Mouse (Mus musculus) liver, embryonic 16.5 days (tissue): ENCODE results near the gene Krtap2-4. TPM values are rescaled to one million over a fixed set of nuclear protein-coding genes. Genes with fewer than 3 reads are reported as not detected.

Experiments
- ATAC-seq: fragments of 200-750 bp; cut with Nextera tagmentation; 2 replicates; pipeline ENCODE4 v1.8.0; 2017; ENCODE audit warnings: low read depth, mild to moderate bottlenecking, moderate number of reproducible peaks, moderate library complexity
- H3K27ac ChIP-seq: fragments of 300-500 bp; sonication (generic); 2 replicates; pipeline ENCODE4 v1.5.1; 2014; ENCODE audit warnings: mild to moderate bottlenecking, low read length
- H3K27me3 ChIP-seq: fragments of 300-500 bp; sonication (generic); 2 replicates; pipeline ENCODE4 v1.6.1; 2014; ENCODE audit warnings: low read depth, low read length, mixed read lengths; ENCODE audit not compliant: control insufficient read depth, insufficient read depth
- H3K36me3 ChIP-seq: fragments of 300-500 bp; sonication (generic); 2 replicates; pipeline ENCODE4 v1.6.1; 2014; ENCODE audit warnings: mild to moderate bottlenecking; ENCODE audit not compliant: control insufficient read depth, insufficient read depth
- H3K4me1 ChIP-seq: fragments of 300-500 bp; sonication (generic); 2 replicates; pipeline ENCODE4 v1.6.1; 2014; ENCODE audit warnings: low read depth, low read length, mixed read lengths; ENCODE audit not compliant: control insufficient read depth
- H3K4me2 ChIP-seq: fragments of 300-500 bp; sonication (generic); 2 replicates; pipeline ENCODE4 v1.6.1; 2014; ENCODE audit warnings: low read depth, low read length, mixed read lengths
- H3K4me3 ChIP-seq: fragments of 300-500 bp; sonication (generic); 2 replicates; pipeline ENCODE4 v1.5.1; 2014; ENCODE audit warnings: low read depth, mild to moderate bottlenecking, low read length
- H3K9ac ChIP-seq: fragments of 300-500 bp; sonication (generic); 2 replicates; pipeline ENCODE4 v1.6.1; 2014; ENCODE audit warnings: low read depth, low read length
- H3K9me3 ChIP-seq: fragments of 300-500 bp; sonication (generic); replicated peaks from 2 replicates; pipeline ENCODE4 v1.6.1; 2016; ENCODE audit warnings: low read length; ENCODE audit not compliant: control insufficient read depth
- WGBS: fragments of 180-500 bp; shearing (Covaris S2); extraction: QIAGEN DNeasy Blood & Tissue Kit; methylation state at CpG from one replicate; pipeline ENCODE4 v1.1.7; 2014; ENCODE audit not compliant: insufficient replicate concordance; 5-methylcytosine and 5-hydroxymethylcytosine counted together
- polyA plus RNA-seq: library from polyadenylated mRNA; unstranded; fragments of >200 nt; fragmentation: Nextera tagmentation; extraction: Ambion mirVana; gene quantifications from 2 replicates; pipeline ENCODE4 v1.2.1, GENCODE M21; 2015

Krtap2-4 gene
- polyA plus RNA-seq, 1 experiment from 2014 or later = not detected

GRCm38 (mm10) chr11:99573164-99573563, 41.5 kb downstream of the Krtap2-4 start:
- ATAC-seq = no peak
- Histone ChIP-seq H3K27me3 (no peaks in the 10 kb centered on the region), H3K36me3 (no peaks in the 10 kb centered on the region), H3K4me1 (no peaks in the 10 kb centered on the region), H3K9ac (no peak overlapping the region), H3K9me3 (no peaks in the 10 kb centered on the region), H3K4me3 (no peak overlapping the region), H3K4me2 (no peak overlapping the region), H3K27ac (no peak overlapping the region)
- WGBS = 47% methylated on average over 4 of the region's 4 CpGs

DNA sequence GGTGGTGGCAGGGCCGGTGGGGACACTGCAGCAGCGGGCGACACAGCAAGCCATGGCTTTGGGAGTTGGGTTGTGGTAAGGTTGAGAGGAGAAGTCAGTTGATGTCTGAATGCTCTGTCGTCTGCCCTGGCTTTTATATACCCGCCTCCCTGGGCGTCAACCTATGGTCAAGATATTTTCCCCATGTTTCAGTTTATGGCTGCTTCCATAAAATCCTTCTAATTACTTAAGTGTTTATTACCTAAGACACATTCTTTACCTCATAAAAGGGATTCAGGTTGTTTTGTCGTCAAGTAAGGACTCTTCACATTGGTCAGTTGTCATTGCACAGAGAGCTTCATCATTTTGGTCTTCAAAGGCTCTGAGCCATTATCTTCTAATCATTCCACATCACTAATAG, 48.1 kb downstream of the Krtap2-4 start, which contains the start of gene Krtap3-1:
Gene Krtap3-1 (minus strand): TSS at position 101 of the 400 bp plus-strand sequence.
- ATAC-seq = no peak
- Histone ChIP-seq H3K9me3 (no peaks in the 10 kb centered on the region), H3K36me3 (no peaks in the 10 kb centered on the region), H3K4me2 (no peak within 1 kb of the TSS), H3K27me3 (no peaks in the 10 kb centered on the region), H3K4me3 (no peak within 1 kb of the TSS), H3K27ac (no peak within 1 kb of the TSS), H3K9ac (no peak within 1 kb of the TSS), H3K4me1 (no peaks in the 10 kb centered on the region)
- WGBS = 82% methylated on average over 7 of the region's 7 CpGs

Other genes starting within 250 kb of the Krtap2-4 start
- gene Krt28, start 239.9 kb downstream of the Krtap2-4 start, polyA plus RNA-seq = 0.06 TPM in 1 of 2 replicates, not detected in the other
- gene Krt10, start 225.5 kb downstream of the Krtap2-4 start, polyA plus RNA-seq = 2.9 and 3.0 TPM in 2 replicates
- gene Krt12, start 192.6 kb downstream of the Krtap2-4 start, polyA plus RNA-seq = 0.05 TPM in 1 of 2 replicates, not detected in the other
- gene Krt20, start 176.7 kb downstream of the Krtap2-4 start, polyA plus RNA-seq = 33.8 and 34.8 TPM in 2 replicates
- gene Krt23, start 121.7 kb downstream of the Krtap2-4 start, polyA plus RNA-seq = 1.4 and 1.5 TPM in 2 replicates
- not detected in 2 replicates for gene Krt39, start 93.5 kb downstream of the Krtap2-4 start, polyA plus RNA-seq
- not detected in 2 replicates for gene Krt40, start 71.7 kb downstream of the Krtap2-4 start, polyA plus RNA-seq
- not detected in 2 replicates for gene Krtap3-3, start 64.0 kb downstream of the Krtap2-4 start, polyA plus RNA-seq
- gene Krtap3-2, start 58.0 kb downstream of the Krtap2-4 start, polyA plus RNA-seq = not detected in 2 replicates
- not detected in 2 replicates for gene Gm11939, start 55.4 kb downstream of the Krtap2-4 start, polyA plus RNA-seq
- not detected in 2 replicates for gene Krtap3-1, start 48.2 kb downstream of the Krtap2-4 start, polyA plus RNA-seq
- not detected in 2 replicates for gene Krtap1-5, start 33.8 kb downstream of the Krtap2-4 start, polyA plus RNA-seq
- not detected in 2 replicates for gene Krtap1-4, start 31.2 kb downstream of the Krtap2-4 start, polyA plus RNA-seq
- not detected in 2 replicates for gene Krtap1-3, start 23.5 kb downstream of the Krtap2-4 start, polyA plus RNA-seq
- gene Krtap9-3, start 16.7 kb downstream of the Krtap2-4 start, polyA plus RNA-seq = not detected in 2 replicates
- not detected in 2 replicates for gene Gm11938, start 11.5 kb downstream of the Krtap2-4 start, polyA plus RNA-seq
- gene Gm11937, start 4.7 kb downstream of the Krtap2-4 start, polyA plus RNA-seq = not detected in 2 replicates
- gene Gm11562, start 5.6 kb upstream of the Krtap2-4 start, polyA plus RNA-seq = not detected in 2 replicates
- not detected in 2 replicates for gene Krtap4-1, start 13.4 kb upstream of the Krtap2-4 start, polyA plus RNA-seq
- gene Krtap4-2, start 20.2 kb upstream of the Krtap2-4 start, polyA plus RNA-seq = not detected in 2 replicates
- not detected in 2 replicates for gene Krtap4-7, start 29.2 kb upstream of the Krtap2-4 start, polyA plus RNA-seq
- gene Gm11555, start 35.4 kb upstream of the Krtap2-4 start, polyA plus RNA-seq = not detected in 2 replicates
- not detected in 2 replicates for gene Gm11563, start 44.1 kb upstream of the Krtap2-4 start, polyA plus RNA-seq
- not detected in 2 replicates for gene Krtap4-6, start 51.1 kb upstream of the Krtap2-4 start, polyA plus RNA-seq
- gene Gm14190, start 75.9 kb upstream of the Krtap2-4 start, polyA plus RNA-seq = not detected in 2 replicates
- gene Gm14180, start 119.4 kb upstream of the Krtap2-4 start, polyA plus RNA-seq = not detected in 2 replicates
- not detected in 2 replicates for gene Gm11595, start 158.1 kb upstream of the Krtap2-4 start, polyA plus RNA-seq
- not detected in 2 replicates for gene Krtap4-8, start 165.9 kb upstream of the Krtap2-4 start, polyA plus RNA-seq
- gene Krtap4-9, start 170.4 kb upstream of the Krtap2-4 start, polyA plus RNA-seq = not detected in 2 replicates
- not detected in 2 replicates for gene Gm11596, start 178.6 kb upstream of the Krtap2-4 start, polyA plus RNA-seq
- gene Gm11569, start 184.1 kb upstream of the Krtap2-4 start, polyA plus RNA-seq = not detected in 2 replicates
- gene Gm11554, start 189.6 kb upstream of the Krtap2-4 start, polyA plus RNA-seq = not detected in 2 replicates
- not detected in 2 replicates for gene Krtap4-13, start 195.0 kb upstream of the Krtap2-4 start, polyA plus RNA-seq
- not detected in 2 replicates for gene Gm11564, start 200.8 kb upstream of the Krtap2-4 start, polyA plus RNA-seq
- not detected in 2 replicates for gene 2300003K06Rik, start 223.2 kb upstream of the Krtap2-4 start, polyA plus RNA-seq
- not detected in 2 replicates for gene Krtap4-16, start 236.8 kb upstream of the Krtap2-4 start, polyA plus RNA-seq
- not detected in 2 replicates for gene Gm11568, start 243.1 kb upstream of the Krtap2-4 start, polyA plus RNA-seq
- not detected in 2 replicates for gene Gm11559, start 249.6 kb upstream of the Krtap2-4 start, polyA plus RNA-seq